Mouse (Mus musculus): ENCODE measurements around the gene Zfpl1. TPM values are rescaled to one million over a fixed set of nuclear protein-coding genes. Genes with fewer than 3 reads are reported as not detected.

Gene Zfpl1
- polyA plus RNA-seq, 1 experiment from 2014 or later: 78.4 TPM

DNA sequence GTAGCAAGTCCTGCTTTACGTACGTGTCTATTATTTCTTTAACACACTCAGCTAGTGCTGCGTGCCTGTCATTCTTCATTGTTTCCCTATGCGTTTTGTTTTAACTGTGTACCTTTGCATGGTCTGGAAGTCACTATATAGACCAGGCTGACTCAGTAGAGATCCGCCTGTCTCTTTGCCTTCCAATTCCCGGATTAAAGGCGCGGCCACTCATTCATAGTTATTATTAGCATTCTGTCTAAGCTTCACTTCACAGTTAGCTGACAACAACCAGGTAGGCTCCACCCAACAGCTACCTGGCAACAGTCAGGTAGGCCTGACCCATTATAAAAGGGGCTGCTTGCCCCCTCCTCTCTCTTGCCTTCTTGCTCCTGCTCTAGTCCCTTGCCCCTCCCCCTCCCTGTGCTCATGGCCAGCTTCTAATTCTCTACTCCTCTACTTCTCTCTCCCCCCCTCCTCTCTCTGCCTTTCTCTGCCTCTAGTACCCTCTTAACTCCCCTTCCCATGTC lies 34.0 kb upstream of the Zfpl1 start:
- 1% methylated on average over 8 of the region's 8 CpGs for WGBS
- ATAC-seq (ENCODE audit: borderline replicate concordance, extremely low read depth, low FRiP score, low TSS enrichment): peak; percentile 35
- Histone ChIP-seq H3K9me3 (no peaks in the 10 kb centered on the region), H3K36me3 (peaks cover 25% of the 10 kb centered on the region), H3K27ac (peak overlapping the region; percentile 99), H3K4me3 (peak overlapping the region; percentile 70), H3K27me3 (no peaks in the 10 kb centered on the region), H3K9ac (peak overlapping the region; percentile 81), H3K4me1 (peaks cover 22% of the 10 kb centered on the region), H3K4me2 (peak overlapping the region; percentile 85)

DNA sequence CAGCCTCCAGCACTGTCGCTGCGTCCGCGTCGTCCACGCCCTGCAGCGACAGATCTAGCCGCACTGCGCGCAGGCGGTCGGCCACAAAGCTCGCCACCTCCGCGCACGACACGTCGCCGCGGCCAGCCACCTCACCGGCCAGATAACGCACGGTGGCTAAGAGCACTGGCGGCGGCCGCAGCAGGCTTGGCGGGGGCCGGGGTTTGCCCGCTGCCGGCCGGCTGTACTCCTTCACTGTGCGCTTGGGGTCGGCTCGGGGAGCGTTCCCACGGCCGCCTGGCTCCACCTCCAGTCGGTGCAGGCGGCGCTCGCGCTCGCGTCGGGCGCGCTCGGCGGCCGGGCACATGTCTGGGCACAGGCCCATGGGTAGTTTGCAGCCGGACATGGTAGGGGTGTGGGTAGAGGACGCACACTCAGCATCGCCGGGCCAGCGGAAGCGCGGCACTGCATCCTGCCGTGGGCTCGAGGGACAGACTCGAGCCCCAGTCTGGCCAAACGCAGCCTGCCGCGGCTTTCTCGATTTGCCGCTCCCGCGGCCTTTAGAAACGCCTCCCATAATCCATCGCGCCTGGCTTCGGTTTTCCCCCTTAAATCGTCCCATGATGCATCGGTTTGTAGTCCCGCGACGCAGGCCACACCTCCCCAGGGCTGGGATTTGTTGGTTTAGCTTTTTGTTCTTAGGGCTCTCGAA lies 33.4 kb upstream of the Zfpl1 start, which contains the start of gene Sac3d1:
Gene Sac3d1 (minus strand): TSS at position 665 of the 691 bp plus-strand sequence.
- Histone ChIP-seq H3K4me3 (peak within 1 kb of the TSS; percentile 70), H3K4me2 (peak within 1 kb of the TSS; percentile 85), H3K9me3 (no peaks in the 10 kb centered on the region), H3K27me3 (no peaks in the 10 kb centered on the region), H3K36me3 (peaks cover 25% of the 10 kb centered on the region), H3K9ac (peak within 1 kb of the TSS; percentile 81), H3K4me1 (peaks cover 22% of the 10 kb centered on the region), H3K27ac (peak within 1 kb of the TSS; percentile 99)
- WGBS: under 1% methylated on average over 76 of the region's 77 CpGs
- peak; percentile 87 for ATAC-seq (ENCODE audit: borderline replicate concordance, extremely low read depth, low FRiP score, low TSS enrichment)

DNA sequence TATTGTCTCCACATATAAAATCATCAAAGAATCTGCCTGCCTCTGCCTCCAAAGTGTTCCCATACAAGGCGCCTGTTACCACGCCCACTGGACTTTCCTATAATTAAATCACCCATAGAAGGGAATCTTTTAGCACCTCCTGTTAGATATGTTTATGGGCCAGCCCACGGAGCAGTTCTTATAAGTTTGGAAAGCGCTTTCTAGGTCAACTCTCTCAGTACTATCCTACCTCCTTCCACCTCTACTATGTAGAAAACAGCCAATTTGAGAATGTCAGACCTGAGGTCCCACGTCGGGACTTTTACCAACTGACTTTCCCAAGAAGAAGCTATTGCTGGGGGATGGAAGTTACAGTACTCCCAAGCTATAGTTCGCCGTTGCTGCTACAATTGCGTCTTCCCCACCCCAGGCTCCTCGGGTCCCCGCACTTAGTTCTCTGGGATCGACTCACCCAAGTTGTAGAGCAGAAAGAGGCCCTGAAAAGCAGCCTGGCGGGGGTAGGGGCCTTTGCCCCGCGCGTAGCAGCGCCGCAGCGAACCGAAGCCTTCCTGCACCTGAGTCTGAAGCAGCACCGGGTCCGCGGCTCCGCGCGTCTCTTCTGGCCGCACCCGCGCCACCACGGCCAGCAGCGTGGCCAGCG lies 32.7 kb upstream of the Zfpl1 start:
- Histone ChIP-seq H3K4me1 (peaks cover 22% of the 10 kb centered on the region), H3K4me3 (peak overlapping the region; percentile 70), H3K27ac (peak overlapping the region; percentile 99), H3K36me3 (peaks cover 25% of the 10 kb centered on the region), H3K9me3 (no peaks in the 10 kb centered on the region), H3K9ac (peak overlapping the region; percentile 81), H3K27me3 (no peaks in the 10 kb centered on the region), H3K4me2 (peak overlapping the region; percentile 85)
- no peak for ATAC-seq (ENCODE audit: borderline replicate concordance, extremely low read depth, low FRiP score, low TSS enrichment)
- WGBS: 3% methylated on average over 32 of the region's 32 CpGs

DNA sequence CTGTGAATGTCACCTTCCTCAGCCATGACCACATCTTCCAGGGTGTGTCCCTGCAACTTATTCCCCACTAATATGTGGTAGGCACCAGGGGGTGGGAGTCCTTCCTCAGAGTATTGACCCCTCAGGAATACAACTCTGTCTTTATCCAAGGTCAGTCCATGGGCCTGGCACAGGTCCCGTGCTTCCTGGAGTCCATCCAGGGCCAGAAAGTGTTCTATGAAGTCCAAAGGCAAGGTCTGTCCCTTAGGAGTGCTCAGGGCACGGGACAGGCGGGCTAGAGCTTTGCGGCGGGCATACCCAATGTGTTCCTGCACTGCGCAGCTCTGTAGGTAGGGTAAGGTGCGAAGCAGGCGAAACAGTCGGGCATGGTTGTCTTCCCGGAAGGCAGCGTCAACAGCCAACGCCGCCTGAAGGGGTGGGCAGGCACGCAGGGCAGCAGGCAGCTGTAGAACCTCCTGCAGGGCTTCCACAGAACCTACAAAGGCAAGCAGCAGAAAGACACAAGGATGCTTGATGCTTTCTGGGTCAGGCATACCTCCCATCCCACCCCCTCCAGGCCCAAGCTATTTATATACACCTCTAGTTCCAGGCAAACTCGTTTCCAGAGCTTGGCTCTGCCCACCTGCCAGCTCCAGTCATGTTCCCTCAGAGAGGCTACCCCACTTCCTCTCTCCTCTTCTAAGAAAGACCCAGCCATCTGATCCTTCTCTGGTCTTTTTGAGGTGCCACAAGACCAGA lies 31.5 kb upstream of the Zfpl1 start:
- H3K4me3 ChIP-seq: 0 out of 2 replicates have a peak overlapping the region, but pooled peaks have one; percentile 6
- H3K27me3 ChIP-seq: no peaks in the 10 kb centered on the region
- H3K9me3 ChIP-seq: no peaks in the 10 kb centered on the region
- no peak overlapping the region for H3K27ac ChIP-seq
- H3K9ac ChIP-seq: 0 out of 2 replicates have a peak overlapping the region, but pooled peaks have one; percentile 2
- WGBS: 87% methylated on average over 15 of the region's 15 CpGs
- H3K4me2 ChIP-seq: peak overlapping the region; percentile 85; the same call in 1 of the 2 replicates
- peaks cover 22% of the 10 kb centered on the region for H3K4me1 ChIP-seq
- H3K36me3 ChIP-seq: peaks cover 25% of the 10 kb centered on the region
- no peak for ATAC-seq (ENCODE audit: borderline replicate concordance, extremely low read depth, low FRiP score, low TSS enrichment)

DNA sequence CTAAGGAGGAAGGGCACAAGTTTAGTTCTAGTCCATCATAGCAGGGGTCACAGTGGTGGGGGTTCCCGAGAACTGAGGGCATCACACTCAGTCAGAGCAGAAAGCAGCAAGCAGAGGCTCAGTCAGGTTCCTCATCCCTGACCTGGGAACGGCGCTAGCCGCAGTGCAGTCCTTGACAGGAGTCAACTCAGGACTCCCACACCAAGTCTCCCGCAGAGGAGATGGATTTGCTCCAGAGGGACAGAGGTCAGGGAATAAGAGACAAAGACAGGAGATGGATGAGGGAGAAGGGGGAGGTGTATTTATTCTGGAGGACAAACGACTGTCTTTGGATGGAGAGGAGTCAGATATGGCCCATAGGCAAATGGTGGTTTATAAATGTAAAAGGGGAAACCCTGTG lies 28.4 kb upstream of the Zfpl1 start:
- WGBS: 29% methylated on average over 6 of the region's 6 CpGs
- peaks cover 25% of the 10 kb centered on the region for H3K36me3 ChIP-seq
- ATAC-seq (ENCODE audit: borderline replicate concordance, extremely low read depth, low FRiP score, low TSS enrichment): no peak

DNA sequence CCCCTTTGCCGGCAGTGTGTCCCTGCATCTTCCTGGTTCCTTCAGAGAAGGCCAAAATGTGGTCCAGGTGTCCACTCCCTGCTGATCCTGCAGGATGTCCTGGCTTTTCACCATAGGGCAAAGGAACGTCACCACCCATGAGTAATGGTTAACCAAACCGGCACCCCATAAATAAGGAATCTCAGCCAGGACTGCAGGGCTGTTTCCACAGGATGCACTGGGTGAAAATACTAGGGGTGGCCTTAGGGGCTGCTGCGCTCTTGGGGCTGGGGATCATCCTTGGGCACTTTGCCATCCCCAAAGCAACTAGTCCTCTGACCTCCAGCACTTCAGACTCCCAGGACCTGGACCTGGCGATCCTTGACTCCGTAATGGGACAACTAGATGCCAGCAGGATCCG lies 20.8 kb upstream of the Zfpl1 start, which contains the start of gene Naaladl1:
Gene Naaladl1 (plus strand): TSS at position 197 of the 400 bp plus-strand sequence.
- Histone ChIP-seq H3K9ac (no peak within 1 kb of the TSS), H3K36me3 (no peaks in the 10 kb centered on the region), H3K27ac (no peak within 1 kb of the TSS), H3K27me3 (no peaks in the 10 kb centered on the region), H3K9me3 (no peaks in the 10 kb centered on the region), H3K4me2 (no peak within 1 kb of the TSS), H3K4me1 (no peaks in the 10 kb centered on the region), H3K4me3 (no peak within 1 kb of the TSS)
- ATAC-seq (ENCODE audit: borderline replicate concordance, extremely low read depth, low FRiP score, low TSS enrichment): no peak
- 82% methylated on average over 7 of the region's 7 CpGs for WGBS

More for the DNA sequence above, 28.4 kb upstream of the Zfpl1 start:
- Histone ChIP-seq H3K27ac (no peak overlapping the region), H3K4me2 (no peak overlapping the region), H3K9me3 (no peaks in the 10 kb centered on the region), H3K4me3 (no peak overlapping the region), H3K27me3 (no peaks in the 10 kb centered on the region), H3K4me1 (peaks cover 14% of the 10 kb centered on the region), H3K9ac (no peak overlapping the region)

DNA sequence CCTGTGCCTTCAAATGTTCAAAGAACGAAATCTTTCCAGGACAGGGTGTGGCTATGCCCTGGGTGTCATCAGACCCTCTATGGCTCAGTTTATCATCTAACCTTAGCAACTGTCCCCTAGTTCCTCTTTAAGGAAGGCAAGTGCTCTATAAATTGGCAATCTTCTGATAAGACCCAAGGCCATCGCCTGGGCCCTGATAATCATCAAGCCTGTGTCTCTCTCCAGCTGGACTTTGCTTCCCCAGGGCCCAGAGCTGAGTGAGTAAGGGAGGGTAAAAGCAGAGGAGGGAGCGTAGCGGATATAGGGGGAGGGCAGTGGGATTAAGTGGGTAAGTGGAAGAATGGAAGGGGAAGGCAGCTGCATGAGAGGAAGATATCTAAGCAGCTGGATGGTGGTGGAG lies 19.7 kb upstream of the Zfpl1 start:
- no peaks in the 10 kb centered on the region for H3K4me1 ChIP-seq
- H3K36me3 ChIP-seq: no peaks in the 10 kb centered on the region
- H3K27ac ChIP-seq: no peak overlapping the region
- no peak for ATAC-seq (ENCODE audit: borderline replicate concordance, extremely low read depth, low FRiP score, low TSS enrichment)
- H3K9ac ChIP-seq: no peak overlapping the region
- 75% methylated on average over 4 of the region's 4 CpGs for WGBS
- H3K4me2 ChIP-seq: no peak overlapping the region
- no peaks in the 10 kb centered on the region for H3K9me3 ChIP-seq
- no peak overlapping the region for H3K4me3 ChIP-seq
- H3K27me3 ChIP-seq: no peaks in the 10 kb centered on the region

DNA sequence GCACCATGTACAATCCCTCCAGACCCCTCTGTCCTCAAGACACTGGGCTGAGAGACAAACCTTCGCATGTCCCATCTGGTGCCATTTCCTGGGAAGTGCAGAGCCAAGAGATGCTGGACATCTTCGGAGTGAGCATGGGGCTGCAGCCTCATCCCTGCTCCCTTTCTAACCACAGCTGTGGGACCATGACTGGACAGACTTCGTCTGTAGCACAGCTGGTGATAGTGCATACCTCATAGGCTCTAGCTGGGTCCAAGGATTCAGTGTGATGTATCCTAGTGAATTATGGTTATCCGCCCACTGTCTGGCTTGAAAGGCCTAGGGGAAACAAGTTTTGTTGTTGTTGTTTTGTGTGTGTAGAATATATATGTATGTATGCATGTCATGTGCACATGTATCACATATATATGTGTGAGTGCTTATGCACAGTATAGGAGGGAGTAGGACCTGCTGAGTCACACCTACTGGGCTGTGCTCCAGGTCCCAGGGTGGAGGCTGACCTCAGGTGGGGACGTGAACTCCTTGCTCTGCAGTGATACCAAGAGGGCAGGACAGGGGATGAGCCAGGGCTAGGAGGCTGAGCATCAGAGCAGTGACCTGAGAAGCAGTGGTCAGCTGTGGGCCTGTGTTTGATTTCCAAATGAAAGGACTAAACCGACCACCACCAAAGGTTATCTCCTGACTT lies 17.6 kb upstream of the Zfpl1 start:
- no peaks in the 10 kb centered on the region for H3K9me3 ChIP-seq
- no peak overlapping the region for H3K27ac ChIP-seq
- no peak overlapping the region for H3K4me3 ChIP-seq
- no peak for ATAC-seq (ENCODE audit: borderline replicate concordance, extremely low read depth, low FRiP score, low TSS enrichment)
- no peak overlapping the region for H3K4me2 ChIP-seq
- no peak overlapping the region for H3K9ac ChIP-seq
- H3K36me3 ChIP-seq: no peaks in the 10 kb centered on the region; the same call in 1 of the 2 replicates
- H3K27me3 ChIP-seq: no peaks in the 10 kb centered on the region
- 71% methylated on average over 6 of the region's 6 CpGs for WGBS
- H3K4me1 ChIP-seq: no peaks in the 10 kb centered on the region

DNA sequence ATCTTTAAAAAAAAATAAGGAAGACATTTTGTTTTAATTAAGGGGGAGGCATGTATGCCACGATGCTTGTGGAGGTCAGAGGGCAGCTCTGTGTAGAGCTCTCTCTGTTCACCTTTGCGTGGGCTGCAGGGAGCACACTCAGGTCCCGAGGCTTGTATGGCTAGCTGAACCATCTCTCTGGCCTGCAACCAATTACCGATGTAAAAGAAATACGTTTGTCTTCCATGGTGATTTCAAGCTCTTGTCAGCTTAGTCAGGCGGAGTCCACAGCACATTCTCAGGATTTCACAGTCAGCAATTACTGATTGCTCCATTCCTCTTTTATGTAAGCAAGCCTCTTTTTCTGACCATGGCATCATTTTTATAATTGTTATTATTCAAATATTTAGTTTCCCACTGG lies 16.4 kb upstream of the Zfpl1 start:
- no peak overlapping the region for H3K9ac ChIP-seq
- WGBS: 57% methylated on average over 6 of the region's 6 CpGs
- no peaks in the 10 kb centered on the region for H3K9me3 ChIP-seq
- no peaks in the 10 kb centered on the region for H3K27me3 ChIP-seq
- no peak overlapping the region for H3K4me2 ChIP-seq
- no peaks in the 10 kb centered on the region for H3K4me1 ChIP-seq
- H3K27ac ChIP-seq: no peak overlapping the region
- no peak overlapping the region for H3K4me3 ChIP-seq
- H3K36me3 ChIP-seq: no peaks in the 10 kb centered on the region; the same call in 1 of the 2 replicates
- ATAC-seq (ENCODE audit: borderline replicate concordance, extremely low read depth, low FRiP score, low TSS enrichment): no peak

DNA sequence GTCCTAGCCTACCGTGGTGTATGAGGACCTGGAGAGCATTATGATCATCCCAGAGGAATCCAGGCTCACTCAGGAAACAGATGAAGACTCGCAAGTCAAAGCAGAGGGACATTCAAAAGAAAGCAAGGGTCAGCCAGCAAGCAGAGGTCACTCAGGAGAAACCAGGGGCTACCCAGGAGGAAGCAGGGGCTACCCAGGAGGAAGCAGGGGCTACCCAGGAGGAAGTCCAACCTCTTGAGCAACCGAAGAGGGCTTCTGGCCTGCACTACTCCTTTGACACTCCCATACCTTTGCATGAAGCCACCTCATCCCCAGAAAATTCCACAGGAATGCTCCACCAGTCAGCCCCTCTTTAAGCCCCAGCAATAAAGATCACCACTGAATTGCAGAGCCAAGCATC lies 13.1 kb upstream of the Zfpl1 start:
- no peaks in the 10 kb centered on the region for H3K4me1 ChIP-seq
- H3K27ac ChIP-seq: no peak overlapping the region
- no peaks in the 10 kb centered on the region for H3K9me3 ChIP-seq
- no peak overlapping the region for H3K9ac ChIP-seq
- H3K36me3 ChIP-seq: peaks cover 24% of the 10 kb centered on the region
- WGBS: 73% methylated on average over 3 of the region's 3 CpGs
- no peaks in the 10 kb centered on the region for H3K27me3 ChIP-seq
- ATAC-seq (ENCODE audit: borderline replicate concordance, extremely low read depth, low FRiP score, low TSS enrichment): no peak
- H3K4me3 ChIP-seq: no peak overlapping the region
- H3K4me2 ChIP-seq: no peak overlapping the region

DNA sequence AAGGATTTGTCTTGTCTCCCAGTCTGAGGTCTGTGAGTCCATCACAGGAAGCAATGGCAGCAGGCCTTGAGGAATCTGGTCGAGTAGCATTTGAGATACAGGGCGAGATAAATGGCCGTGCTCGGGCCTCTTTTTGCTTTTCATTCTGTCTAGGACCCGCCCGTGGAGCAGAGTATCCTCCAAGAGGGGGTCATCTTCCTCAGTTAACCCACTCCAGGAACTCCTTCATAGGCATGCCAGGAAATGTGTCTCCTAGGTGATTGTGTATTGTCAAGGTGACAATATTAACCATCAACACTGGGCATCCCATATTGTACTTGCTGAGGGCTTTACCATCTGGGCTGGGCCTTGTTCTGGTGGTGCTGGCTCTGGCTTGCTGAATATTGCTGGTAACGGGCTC lies 9.4 kb upstream of the Zfpl1 start, which contains the start of gene AC131692.1:
Gene AC131692.1 (plus strand): TSS at position 301 of the 400 bp plus-strand sequence.
- ATAC-seq (ENCODE audit: borderline replicate concordance, extremely low read depth, low FRiP score, low TSS enrichment): no peak
- no peak within 1 kb of the TSS for H3K9ac ChIP-seq
- 87% methylated on average over 7 of the region's 7 CpGs for WGBS
- no peak within 1 kb of the TSS for H3K4me3 ChIP-seq
- no peaks in the 10 kb centered on the region for H3K9me3 ChIP-seq
- no peak within 1 kb of the TSS for H3K27ac ChIP-seq
- no peaks in the 10 kb centered on the region for H3K4me1 ChIP-seq
- peaks cover 60% of the 10 kb centered on the region for H3K36me3 ChIP-seq
- no peak within 1 kb of the TSS for H3K4me2 ChIP-seq
- H3K27me3 ChIP-seq: no peaks in the 10 kb centered on the region

All from lung, embryonic 15.5 days (tissue).